27 mouse cellular contexts compared by ENCODE assay signal in genomic region chr3:154414358-154414757, GRCm38 (mm10).
DNase-seq lines count a peak whose midpoint lies in the region; ATAC-seq and TF ChIP-seq lines count a peak whose summit lies in the region.
"Had no signal": no experiment of that assay in that cellular context is flagged by ENCODE, and none has a peak within 500 bp of the region (broad histone marks: within the 10 kb centered on the region; RNA-seq: fewer than 3 reads in every experiment).

No protein-coding gene starts in this region.

- no peak overlapping the region for H3K4me2 ChIP-seq in forebrain, embryonic 13.5 days
- H3K4me2 ChIP-seq in forebrain, embryonic 15.5 days (replicated peaks), result no peak overlapping the region
- no peak overlapping the region for H3K4me2 ChIP-seq in forebrain, embryonic 12.5 days
- H3K4me2 ChIP-seq in forebrain, postnatal 0 days (ENCODE audit: low read depth), result no peak overlapping the region
- H3K4me2 ChIP-seq: embryonic facial prominence, embryonic 13.5 days; embryonic facial prominence, embryonic 15.5 days had no signal

- no peak overlapping the region for H3K27ac ChIP-seq in forebrain, embryonic 13.5 days
- no peak overlapping the region for H3K27ac ChIP-seq in forebrain, embryonic 10.5 days
- H3K27ac ChIP-seq in forebrain, embryonic 15.5 days (replicated peaks), result peak overlapping the region; percentile 31; the same call in 1 of the 2 replicates
- H3K27ac ChIP-seq in forebrain, embryonic 12.5 days, result no peak overlapping the region
- no peak overlapping the region for H3K27ac ChIP-seq in layer of hippocampus, adult 2 months
- no peak overlapping the region for H3K27ac ChIP-seq in forebrain, postnatal 0 days (ENCODE audit: low read depth, low read length)
- H3K27ac ChIP-seq: embryonic facial prominence, embryonic 13.5 days; embryonic facial prominence, embryonic 15.5 days had no signal

- no peak for DNase-seq in forebrain, embryonic 10.5 days (ENCODE audit: extremely low spot score, low spot score)
- DNase-seq in layer of hippocampus, postnatal 14 days (ENCODE audit: low spot score in 2 of 2), result peak; percentile 6 to 10
- DNase-seq in layer of hippocampus, adult 2 months (ENCODE audit: low spot score in 2 of 2), result no peak
- DNase-seq in forebrain, postnatal 0 days, result peak; percentile 40
- DNase-seq in thymus, adult 18-20 months, result no peak
- DNase-seq: adrenal gland, adult 8-10 months; adrenal gland, postnatal 14 days; adrenal gland, postnatal 36 days; B cell, adult 2 months; cerebellum, adult 11 months; cerebellum, adult 18-20 months; cerebellum, adult 8-10 months; cerebellum, adult 9-11 months; cerebellum, postnatal 14 days; cerebellum, postnatal 36 days; embryo, embryonic 11 days had no signal

- no peaks in the 10 kb centered on the region for H3K36me3 ChIP-seq in forebrain, embryonic 13.5 days (ENCODE audit: poor library complexity, severe bottlenecking)
- no peaks in the 10 kb centered on the region for H3K36me3 ChIP-seq in forebrain, embryonic 10.5 days (replicated peaks)
- no peaks in the 10 kb centered on the region for H3K36me3 ChIP-seq in forebrain, embryonic 15.5 days
- no peaks in the 10 kb centered on the region for H3K36me3 ChIP-seq in forebrain, embryonic 12.5 days (replicated peaks)
- no peaks in the 10 kb centered on the region for H3K36me3 ChIP-seq in forebrain, postnatal 0 days (ENCODE audit: insufficient read depth)
- H3K36me3 ChIP-seq: embryonic facial prominence, embryonic 13.5 days; embryonic facial prominence, embryonic 15.5 days; G1E had no signal

- H3K9me3 ChIP-seq in forebrain, embryonic 13.5 days (replicated peaks), result no peaks in the 10 kb centered on the region
- H3K9me3 ChIP-seq in forebrain, embryonic 10.5 days, result no peaks in the 10 kb centered on the region; the same call in 1 of the 2 replicates
- no peaks in the 10 kb centered on the region for H3K9me3 ChIP-seq in forebrain, embryonic 15.5 days
- H3K9me3 ChIP-seq in forebrain, embryonic 12.5 days, result no peaks in the 10 kb centered on the region
- H3K9me3 ChIP-seq in forebrain, postnatal 0 days (ENCODE audit: low read length), result no peaks in the 10 kb centered on the region
- H3K9me3 ChIP-seq: embryonic facial prominence, embryonic 13.5 days; embryonic facial prominence, embryonic 15.5 days had no signal

- 45% methylated on average over 3 of the region's 3 CpGs for WGBS in forebrain, embryonic 13.5 days
- WGBS in forebrain, embryonic 10.5 days, result 73% methylated on average over 3 of the region's 3 CpGs
- 22% methylated on average over 3 of the region's 3 CpGs for WGBS in forebrain, embryonic 15.5 days
- WGBS in forebrain, embryonic 12.5 days, result 53% methylated on average over 3 of the region's 3 CpGs
- 27% methylated on average over 3 of the region's 3 CpGs for WGBS in forebrain, postnatal 0 days

- TF ChIP-seq CTCF in layer of hippocampus, adult 2 months (conservative IDR thresholded peaks at IDR 0.05), result no peak
- TF ChIP-seq CTCF in forebrain, postnatal 0 days (IDR thresholded peaks at IDR 0.05; ENCODE audit: low read depth), result no peak

- no peaks in the 10 kb centered on the region for H3K4me1 ChIP-seq in forebrain, embryonic 13.5 days
- H3K4me1 ChIP-seq in forebrain, embryonic 10.5 days, result no peaks in the 10 kb centered on the region
- H3K4me1 ChIP-seq in forebrain, embryonic 15.5 days, result no peaks in the 10 kb centered on the region
- H3K4me1 ChIP-seq in forebrain, embryonic 12.5 days, result no peaks in the 10 kb centered on the region
- H3K4me1 ChIP-seq in forebrain, postnatal 0 days (ENCODE audit: insufficient read depth), result no peaks in the 10 kb centered on the region
- H3K4me1 ChIP-seq: embryonic facial prominence, embryonic 15.5 days had no signal

- peak; percentile 69; the same call in 1 of the 2 replicates for ATAC-seq in forebrain, embryonic 13.5 days
- peak; percentile 82 for ATAC-seq in forebrain, embryonic 15.5 days (replicated peaks)
- ATAC-seq in forebrain, embryonic 12.5 days (ENCODE audit: low FRiP score), result no peak
- peak; percentile 38; the same call in 1 of the 2 replicates for ATAC-seq in forebrain, postnatal 0 days
- ATAC-seq: activated CD4-positive, CD25-positive, alpha-beta regulatory T cell, adult 4 months; CD4-positive, CD25-positive, alpha-beta regulatory T cell, adult 4 months; Patski had no signal

- no peak overlapping the region for H3K9ac ChIP-seq in forebrain, embryonic 13.5 days
- no peak overlapping the region for H3K9ac ChIP-seq in forebrain, embryonic 15.5 days (replicated peaks)
- H3K9ac ChIP-seq in forebrain, embryonic 12.5 days, result no peak overlapping the region
- H3K9ac ChIP-seq in forebrain, postnatal 0 days, result no peak overlapping the region
- H3K9ac ChIP-seq: embryonic facial prominence, embryonic 13.5 days; embryonic facial prominence, embryonic 15.5 days had no signal

- H3K27me3 ChIP-seq in forebrain, embryonic 13.5 days, result no peaks in the 10 kb centered on the region
- no peaks in the 10 kb centered on the region for H3K27me3 ChIP-seq in forebrain, embryonic 10.5 days (ENCODE audit: poor library complexity, severe bottlenecking)
- no peaks in the 10 kb centered on the region for H3K27me3 ChIP-seq in forebrain, embryonic 15.5 days
- no peaks in the 10 kb centered on the region for H3K27me3 ChIP-seq in forebrain, embryonic 12.5 days
- H3K27me3 ChIP-seq in forebrain, postnatal 0 days (ENCODE audit: insufficient read depth, low read length), result no peaks in the 10 kb centered on the region
- H3K27me3 ChIP-seq: CH12.LX; embryonic facial prominence, embryonic 13.5 days; embryonic facial prominence, embryonic 15.5 days had no signal

- no peak overlapping the region for H3K4me3 ChIP-seq in forebrain, embryonic 13.5 days
- H3K4me3 ChIP-seq in forebrain, embryonic 10.5 days, result no peak overlapping the region
- no peak overlapping the region for H3K4me3 ChIP-seq in forebrain, embryonic 15.5 days
- no peak overlapping the region for H3K4me3 ChIP-seq in forebrain, embryonic 12.5 days (replicated peaks)
- no peak overlapping the region for H3K4me3 ChIP-seq in layer of hippocampus, adult 2 months
- H3K4me3 ChIP-seq in forebrain, postnatal 0 days (ENCODE audit: low read depth, low read length), result no peak overlapping the region
- H3K4me3 ChIP-seq: embryonic facial prominence, embryonic 13.5 days; embryonic facial prominence, embryonic 15.5 days; erythroblast, embryonic 14.5 days had no signal

Comparison
In these comparisons a context has a peak if more than half of its experiments do, and no peak if none do; other contexts are left out.
1. DNase-seq: peak in layer of hippocampus, postnatal 14 days (2 of 2) and forebrain, postnatal 0 days (single experiment); none in forebrain, embryonic 10.5 days (single experiment), layer of hippocampus, adult 2 months (0 of 2) and thymus, adult 18-20 months (0 of 2).